Mouse (Mus musculus) C2C12 (cell line): ENCODE measurements around the gene Amt. TPM values are rescaled to one million over a fixed set of nuclear protein-coding genes. Genes with fewer than 3 reads are reported as not detected.

Source experiments
- H3K27me3 ChIP-seq: one replicate; pipeline ENCODE4 v1.6.1; 2011; ENCODE audit not compliant: control insufficient read depth, insufficient read depth, insufficient read length
- H3K36me3 ChIP-seq: one replicate; pipeline ENCODE4 v1.6.1; 2011; ENCODE audit not compliant: control insufficient read depth, insufficient read depth
- H3K4me3 ChIP-seq: one replicate; pipeline ENCODE4 v1.5.1; 2011; ENCODE audit warnings: mild to moderate bottlenecking, control low read depth; ENCODE audit not compliant: poor library complexity, insufficient read depth, severe bottlenecking
- H3K79me2 ChIP-seq: one replicate; pipeline ENCODE4 v1.6.1; 2011; ENCODE audit not compliant: control insufficient read depth, insufficient read depth
- H3K79me3 ChIP-seq: one replicate; pipeline ENCODE4 v1.6.1; 2011; ENCODE audit warnings: low read depth, control low read depth
- H3ac ChIP-seq: one replicate; pipeline ENCODE3; 2011; ENCODE audit warnings: low read depth; ENCODE audit not compliant: control insufficient read depth, insufficient read length
- CEBPB ChIP-seq: IDR thresholded peaks from one replicate; pipeline ENCODE4 v1.6.1; 2011; ENCODE audit warnings: low read depth, mild to moderate bottlenecking, control low read depth, moderate library complexity
- CTCF ChIP-seq: IDR thresholded peaks from one replicate; pipeline ENCODE4 v1.5.1; 2011; ENCODE audit not compliant: control insufficient read depth, insufficient read depth, insufficient read length
- FOSL1 ChIP-seq: IDR thresholded peaks from one replicate; pipeline ENCODE4 v1.8.0; 2011; ENCODE audit warnings: mild to moderate bottlenecking, low read length; ENCODE audit not compliant: poor library complexity, insufficient read depth, severe bottlenecking
- MAX ChIP-seq: IDR thresholded peaks from one replicate; pipeline ENCODE4 v1.6.1; 2011; ENCODE audit warnings: mild to moderate bottlenecking, control low read depth
- MYOD1 ChIP-seq: IDR thresholded peaks from one replicate; pipeline ENCODE4 v1.6.1; 2011; ENCODE audit warnings: low read depth; ENCODE audit not compliant: control insufficient read depth, insufficient read length
- MYOG ChIP-seq: IDR thresholded peaks from one replicate; pipeline ENCODE4 v1.6.1; 2011; ENCODE audit not compliant: control insufficient read depth, insufficient read length; ENCODE audit errors: extremely low read depth
- USF1 ChIP-seq: IDR thresholded peaks from one replicate; pipeline ENCODE4 v1.6.1; 2011; ENCODE audit warnings: low read depth, mild to moderate bottlenecking, control low read depth, moderate library complexity
- polyA plus RNA-seq: library from polyadenylated mRNA; unstranded; fragments of >200 nt; fragmentation: generic; extraction: Trizol; gene quantifications from one replicate; pipeline ENCODE4 v1.2.1, GENCODE M21; 2012; ENCODE audit warnings: missing spikeins

Amt gene
- polyA plus RNA-seq, 1 experiment = 0.71 TPM

DNA sequence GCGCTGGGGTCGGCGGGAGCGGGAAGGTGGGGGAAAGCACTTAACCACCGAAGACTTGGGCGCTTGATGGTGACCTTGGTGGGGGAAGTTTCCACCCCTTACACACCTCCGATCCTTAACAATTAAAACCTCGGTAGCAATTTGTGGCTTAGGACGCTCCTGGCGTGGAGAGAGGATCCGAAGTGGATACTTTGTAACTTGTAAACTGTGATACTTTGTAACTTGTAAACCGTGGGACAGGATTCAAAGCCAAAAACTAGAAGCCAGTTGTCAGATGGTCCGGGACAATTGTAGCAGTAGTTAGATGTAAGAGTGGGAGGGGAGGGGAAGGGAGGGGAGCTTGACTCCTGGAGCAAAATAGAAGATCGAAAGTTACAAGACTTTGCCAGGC, 51.6 kb downstream of the Amt start:
- peaks cover 41% of the 10 kb centered on the region for H3K79me2 ChIP-seq
- H3K27me3 ChIP-seq = no peaks in the 10 kb centered on the region
- peak overlapping the region; percentile 96 for H3ac ChIP-seq
- H3K36me3 ChIP-seq = peaks cover 32% of the 10 kb centered on the region
- H3K79me3 ChIP-seq = peaks cover 26% of the 10 kb centered on the region
- peak overlapping the region; percentile 74 for H3K4me3 ChIP-seq
- no peak for TF ChIP-seq USF1
- TF ChIP-seq FOSL1 = no peak
- TF ChIP-seq CTCF = no peak
- no peak for TF ChIP-seq CEBPB
- no peak for TF ChIP-seq MYOD1
- no peak for TF ChIP-seq MAX
- no peak for TF ChIP-seq MYOG

GRCm38 (mm10) chr9:108349727-108350126, 53.1 kb downstream of the Amt start:
- Histone ChIP-seq H3K79me3 (peaks cover 26% of the 10 kb centered on the region), H3ac (no peak overlapping the region), H3K36me3 (peaks cover 32% of the 10 kb centered on the region), H3K79me2 (peaks cover 55% of the 10 kb centered on the region), H3K27me3 (no peaks in the 10 kb centered on the region), H3K4me3 (no peak overlapping the region)
- TF ChIP-seq CEBPB (no peak), MYOD1 (no peak), CTCF (no peak), FOSL1 (no peak), MAX (no peak), USF1 (no peak), MYOG (no peak)

Other genes with a start within 250 kb of the Amt start
- gene Gmppb, start 247.6 kb upstream of the Amt start, polyA plus RNA-seq = 23.5 TPM
- gene Amigo3, start 243.7 kb upstream of the Amt start, polyA plus RNA-seq = 1.9 TPM
- 0.09 TPM for gene Mst1, start 216.4 kb upstream of the Amt start, polyA plus RNA-seq
- gene Rnf123, start 213.5 kb upstream of the Amt start, polyA plus RNA-seq = 15.4 TPM
- gene Apeh, start 202.2 kb upstream of the Amt start, polyA plus RNA-seq = 49.1 TPM
- 0.85 TPM for gene Bsn, start 106.5 kb upstream of the Amt start, polyA plus RNA-seq
- gene Dag1, start 32.9 kb upstream of the Amt start, polyA plus RNA-seq = 42.3 TPM
- 24.6 TPM for gene Nicn1, start 6.4 kb upstream of the Amt start, polyA plus RNA-seq
- gene Rhoa, start 9.3 kb downstream of the Amt start, polyA plus RNA-seq = 300 TPM
- gene Tcta, start 9.3 kb downstream of the Amt start, polyA plus RNA-seq = 13.7 TPM
- gene Gpx1, start 42.0 kb downstream of the Amt start, polyA plus RNA-seq = 667 TPM
- 82.3 TPM for gene Usp4, start 51.0 kb downstream of the Amt start, polyA plus RNA-seq
- gene 1700102P08Rik, start 96.0 kb downstream of the Amt start, polyA plus RNA-seq = 0.16 TPM
- gene Ccdc36, start 131.6 kb downstream of the Amt start, polyA plus RNA-seq = not detected
- gene BC048562, start 139.6 kb downstream of the Amt start, polyA plus RNA-seq = not detected
- gene Ccdc71, start 163.7 kb downstream of the Amt start, polyA plus RNA-seq = 35.2 TPM
- gene Klhdc8b, start 164.7 kb downstream of the Amt start, polyA plus RNA-seq = 1.4 TPM
- 36.3 TPM for gene Lamb2, start 182.9 kb downstream of the Amt start, polyA plus RNA-seq
- 70.8 TPM for gene Usp19, start 193.7 kb downstream of the Amt start, polyA plus RNA-seq
- gene Qars, start 210.9 kb downstream of the Amt start, polyA plus RNA-seq = 203 TPM
- 58.2 TPM for gene Qrich1, start 220.0 kb downstream of the Amt start, polyA plus RNA-seq